Mouse (Mus musculus) MN1 (cell line): ENCODE measurements around the gene Olfr818.
"Not testable (repeated sequence)": the region's sequence is repeated elsewhere in the genome, so short reads cannot be mapped to it uniquely, and the experiment has no call there.

Experiments
- DNase-seq: peaks from one replicate; pipeline ENCODE4 v3.0.0-alpha.2; 2016; ENCODE audit warnings: low spot score

Gene Olfr818

GRCm38 (mm10) chr10:129949000-129949399, at the start of gene Olfr818:
TSS of gene Olfr818 (minus strand) at chr10:129949100.
- no peak for DNase-seq

- not testable (repeated sequence) for DNase-seq
Observed at GRCm38 (mm10) chr10:129984962-129985361, 36.1 kb upstream of the Olfr818 start, which contains the start of gene Gm10310. TSS of gene Gm10310 (minus strand) at chr10:129985062.

DNA sequence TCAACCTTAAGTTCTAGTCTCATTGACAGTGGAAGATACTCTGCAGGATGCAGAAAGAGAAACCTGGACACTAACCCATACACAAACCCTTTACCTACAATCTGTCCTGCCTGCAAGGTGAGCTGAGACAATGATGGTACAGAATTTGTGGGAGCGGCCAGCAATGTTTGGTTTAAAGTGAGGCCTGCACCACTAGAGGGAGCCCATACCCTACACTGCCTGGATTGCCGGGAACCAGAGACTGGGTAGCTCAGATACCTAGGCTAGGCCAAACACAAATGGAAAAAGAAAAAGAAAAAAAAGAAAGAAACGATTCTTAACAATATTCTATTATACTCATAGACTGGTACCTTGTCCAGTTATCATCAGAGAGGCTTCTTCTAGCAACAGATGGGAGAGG, 33.0 kb upstream of the Olfr818 start:
- not testable (repeated sequence) for DNase-seq

DNA sequence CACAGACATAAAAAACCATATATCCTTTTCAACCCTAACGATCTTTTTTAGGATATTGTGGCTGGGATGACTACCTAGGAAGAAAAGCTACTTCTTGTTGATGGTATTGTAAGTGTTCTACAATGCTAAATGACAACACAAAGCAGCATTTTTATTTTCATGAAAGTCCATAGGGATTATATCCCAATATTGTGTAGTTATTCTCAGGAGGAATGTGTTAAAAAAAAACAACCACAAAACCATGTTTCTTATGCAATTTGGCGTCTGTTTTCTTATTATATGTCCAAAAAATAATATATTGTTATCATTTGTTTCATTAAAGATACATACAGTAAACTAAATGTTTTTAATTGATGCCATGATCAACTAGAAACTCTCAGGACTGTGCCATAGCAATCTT, 27.1 kb upstream of the Olfr818 start, which contains the start of gene Olfr247:
Gene Olfr247, minus strand, starts transcription at position 101 of the 400 bp plus-strand sequence.
- not testable (repeated sequence) for DNase-seq

GRCm38 (mm10) chr10:129972994-129973393, 24.1 kb upstream of the Olfr818 start:
- not testable (repeated sequence) for DNase-seq

DNA sequence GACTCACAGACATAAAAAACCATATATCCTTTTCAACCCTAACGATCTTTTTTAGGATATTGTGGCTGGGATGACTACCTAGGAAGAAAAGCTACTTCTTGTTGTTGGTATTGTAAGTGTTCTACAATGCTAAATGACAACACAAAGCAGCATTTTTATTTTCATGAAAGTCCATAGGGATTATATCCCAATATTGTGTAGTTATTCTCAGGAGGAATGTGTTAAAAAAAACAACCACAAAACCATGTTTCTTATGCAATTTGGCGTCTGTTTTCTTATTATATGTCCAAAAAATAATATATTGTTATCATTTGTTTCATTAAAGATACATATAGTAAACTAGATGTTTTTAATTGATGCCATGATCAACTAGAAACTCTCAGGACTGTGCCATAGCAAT, 18.3 kb upstream of the Olfr818 start, which contains the start of gene Olfr819:
Gene Olfr819, minus strand, starts transcription at position 101 of the 400 bp plus-strand sequence.
- not testable (repeated sequence) for DNase-seq

DNA sequence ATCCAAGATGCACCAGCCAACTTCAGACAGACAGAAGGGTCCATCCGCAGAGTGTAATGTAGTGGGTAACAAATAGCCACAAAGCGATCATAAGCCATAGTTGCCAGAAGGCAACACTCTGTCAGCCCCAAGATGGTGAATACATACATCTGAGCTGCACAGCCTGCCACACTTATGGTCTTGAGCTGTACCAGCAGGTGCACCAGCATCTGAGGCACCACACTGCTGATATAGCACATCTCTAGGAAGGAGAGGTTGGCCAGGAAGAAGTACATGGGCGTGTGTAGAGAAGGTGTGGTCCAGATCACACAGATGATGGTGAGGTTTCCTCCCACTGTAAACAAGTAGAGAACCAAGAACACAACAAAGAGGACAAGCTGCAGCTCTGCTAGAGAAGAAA, 17.3 kb upstream of the Olfr818 start:
- DNase-seq: not testable (repeated sequence)

- no peak for DNase-seq
Observed at GRCm38 (mm10) chr10:129915497-129915896, 33.4 kb downstream of the Olfr818 start, which contains the start of gene Olfr816. TSS of gene Olfr816 (minus strand) at chr10:129915597.

DNA sequence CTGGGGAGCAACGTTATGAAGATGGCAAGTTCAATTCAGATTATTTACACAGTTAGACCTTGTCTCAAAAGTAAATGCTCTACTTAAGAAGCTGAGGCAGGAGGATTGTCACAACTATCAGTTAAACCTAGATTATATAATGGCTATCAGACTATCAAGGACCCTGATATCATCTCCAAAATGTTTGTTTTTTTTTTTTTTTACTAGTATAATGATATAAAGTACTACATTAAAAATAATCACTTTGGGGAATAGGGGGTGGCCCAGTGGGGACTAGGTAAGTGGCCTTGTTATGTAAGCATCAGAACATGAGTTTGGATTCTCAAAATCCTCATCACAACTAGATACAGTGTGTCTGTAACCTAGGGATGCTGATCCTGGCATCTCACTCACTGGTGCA, 43.1 kb downstream of the Olfr818 start, which contains the start of gene Olfr815:
Gene Olfr815, minus strand, starts transcription at position 101 of the 400 bp plus-strand sequence.
- not testable (repeated sequence) for DNase-seq
